Mouse (Mus musculus): ENCODE measurements around the gene Fra10ac1. TPM values are rescaled to one million over a fixed set of nuclear protein-coding genes. Genes with fewer than 3 reads are reported as not detected.
A peak's percentile ranks its signal among the peaks of the same experiment; 100 is the strongest.

Fra10ac1 gene
- total RNA-seq (2021), result 10 to 100 TPM; 11.1 to 15.9 TPM
- long read RNA-seq, experiment 1, transcript Fra10ac1-201 (14 exons, 1,402 nt), result major isoform, 20 of 28 reads
- long read RNA-seq, experiment 1, partial matches to known transcripts, result 3 of 28 reads
- long read RNA-seq, experiment 1, other reads (novel, unspliced or antisense), result 5 of 28 reads
- long read RNA-seq, experiment 2, transcript Fra10ac1-201 (14 exons, 1,402 nt), result major isoform, 16 of 32 reads
- long read RNA-seq, experiment 2, partial matches to known transcripts, result 8 of 32 reads
- long read RNA-seq, experiment 2, other reads (novel, unspliced or antisense), result 8 of 32 reads

- DNase-seq (ENCODE audit: low spot score in 2 of 2), result peak; percentile 96 to 97
- intact Hi-C loops (cut with DNase I), result loop anchor here (1.0 to 5.0 kb wide), 2 partner anchors 40 to 98 kb away; partner anchors contain the start of gene Lgi1
Measured at GRCm38 (mm10) chr19:38223905-38224684, at the start of gene Fra10ac1. Gene Fra10ac1, minus strand, starts transcription at chr19:38224156.

- intact Hi-C loops (cut with DNase I), result no loop called here
- DNase-seq (ENCODE audit: low spot score in 2 of 2), result no peak
Measured at GRCm38 (mm10) chr19:38271071-38271470, 47.1 kb upstream of the Fra10ac1 start.

- DNase-seq (ENCODE audit: low spot score in 2 of 2), result no peak
- intact Hi-C loops (cut with DNase I), result no loop called here
Measured at GRCm38 (mm10) chr19:38267469-38267868, 43.5 kb upstream of the Fra10ac1 start.

- intact Hi-C loops (cut with DNase I), result loop anchor here (2.0 kb wide), 1 partner anchor 57 kb away; no protein-coding TSS in a partner anchor
- DNase-seq (ENCODE audit: low spot score in 2 of 2), result no peak
Measured at GRCm38 (mm10) chr19:38265767-38266166, 41.8 kb upstream of the Fra10ac1 start.

GRCm38 (mm10) chr19:38264505-38265500 lies 40.8 kb upstream of the Fra10ac1 start, which contains the start of gene Lgi1:
Gene Lgi1, plus strand, starts transcription at chr19:38264536.
- peak; percentile 67 to 73 for DNase-seq (ENCODE audit: low spot score in 2 of 2)
- intact Hi-C loops (cut with DNase I), result loop anchor here (1.0 to 2.0 kb wide), 2 partner anchors 41 to 58 kb away; partner anchors contain the start of gene Fra10ac1

- intact Hi-C loops (cut with DNase I), result loop anchor here (1.0 to 2.0 kb wide), 2 partner anchors 40 to 59 kb away; partner anchors contain the start of gene Fra10ac1
- DNase-seq (ENCODE audit: low spot score in 2 of 2), result peak; percentile 84 to 90
Measured at GRCm38 (mm10) chr19:38263829-38264504, 40.0 kb upstream of the Fra10ac1 start.

GRCm38 (mm10) chr19:38261351-38261750 lies 37.4 kb upstream of the Fra10ac1 start:
- intact Hi-C loops (cut with DNase I), result no loop called here
- DNase-seq (ENCODE audit: low spot score in 2 of 2), result peak in 1 of 2 experiments; percentile 36

- DNase-seq (ENCODE audit: low spot score in 2 of 2), result peak; percentile 44 to 65
- intact Hi-C loops (cut with DNase I), result no loop called here
Measured at GRCm38 (mm10) chr19:38260346-38260745, 36.4 kb upstream of the Fra10ac1 start.

GRCm38 (mm10) chr19:38259436-38259835 lies 35.5 kb upstream of the Fra10ac1 start:
- intact Hi-C loops (cut with DNase I), result loop anchor here (5.0 kb wide), 1 partner anchor 93 kb away; no protein-coding TSS in a partner anchor
- DNase-seq (ENCODE audit: low spot score in 2 of 2), result peak in 1 of 2 experiments; percentile 31

- DNase-seq (ENCODE audit: low spot score in 2 of 2), result peak; percentile 49 to 65
- intact Hi-C loops (cut with DNase I), result loop anchor here (5.0 kb wide), 1 partner anchor 94 kb away; no protein-coding TSS in a partner anchor
Measured at GRCm38 (mm10) chr19:38258651-38259065, 34.7 kb upstream of the Fra10ac1 start.

GRCm38 (mm10) chr19:38253796-38254195 lies 29.8 kb upstream of the Fra10ac1 start:
- intact Hi-C loops (cut with DNase I), result loop anchor here (5.0 kb wide), 1 partner anchor 69 kb away; no protein-coding TSS in a partner anchor
- peak; percentile 35 to 62 for DNase-seq (ENCODE audit: low spot score in 2 of 2)

- intact Hi-C loops (cut with DNase I), result loop anchor here (5.0 kb wide), 1 partner anchor 73 kb away; no protein-coding TSS in a partner anchor
- DNase-seq (ENCODE audit: low spot score in 2 of 2), result no peak
Measured at GRCm38 (mm10) chr19:38249627-38250026, 25.7 kb upstream of the Fra10ac1 start.

GRCm38 (mm10) chr19:38246177-38246622 lies 22.2 kb upstream of the Fra10ac1 start:
- no peak for DNase-seq (ENCODE audit: low spot score in 2 of 2)

GRCm38 (mm10) chr19:38245361-38246176 lies 21.6 kb upstream of the Fra10ac1 start:
- intact Hi-C loops (cut with DNase I), result no loop called here
- DNase-seq (ENCODE audit: low spot score in 2 of 2), result no peak

More at GRCm38 (mm10) chr19:38246177-38246622, 22.2 kb upstream of the Fra10ac1 start:
- intact Hi-C loops (cut with DNase I), result no loop called here

GRCm38 (mm10) chr19:38244748-38245147 lies 20.8 kb upstream of the Fra10ac1 start:
- DNase-seq (ENCODE audit: low spot score in 2 of 2), result no peak
- intact Hi-C loops (cut with DNase I), result no loop called here

- no peak for DNase-seq (ENCODE audit: low spot score in 2 of 2)
- intact Hi-C loops (cut with DNase I), result no loop called here
Measured at GRCm38 (mm10) chr19:38242314-38242852, 18.4 kb upstream of the Fra10ac1 start.
